Mouse (Mus musculus) myocyte (in vitro differentiated cells): Measurements from ENCODE around the gene Myo5a. TPM values are rescaled to one million over a fixed set of nuclear protein-coding genes. Genes with fewer than 3 reads are reported as not detected.
A peak's percentile ranks its signal among the peaks of the same experiment; 100 is the strongest.

Experiments
- H3K27me3 ChIP-seq: one replicate; pipeline ENCODE4 v1.6.1; 2011; ENCODE audit not compliant: control insufficient read depth, insufficient read depth, insufficient read length
- H3K36me3 ChIP-seq: one replicate; pipeline ENCODE4 v1.6.1; 2011; ENCODE audit not compliant: control insufficient read depth, insufficient read depth
- H3K4me2 ChIP-seq: one replicate; pipeline ENCODE4 v1.6.1; 2011; ENCODE audit warnings: low read depth, control low read depth
- H3K4me3 ChIP-seq: one replicate; pipeline ENCODE4 v1.5.1; 2011; ENCODE audit warnings: mild to moderate bottlenecking, control low read depth, moderate library complexity
- H3K79me2 ChIP-seq: one replicate; pipeline ENCODE4 v1.6.1; 2011; ENCODE audit not compliant: control insufficient read depth, insufficient read depth
- H3ac ChIP-seq: one replicate; pipeline ENCODE4 v1.6.1; 2011; ENCODE audit not compliant: control insufficient read depth, insufficient read length
- CEBPB ChIP-seq: IDR thresholded peaks from 2 replicates; pipeline ENCODE4 v1.6.1; 2011; ENCODE audit warnings: mild to moderate bottlenecking, moderate library complexity; ENCODE audit not compliant: poor library complexity, insufficient read depth, severe bottlenecking
- E2F4 ChIP-seq: IDR thresholded peaks from one replicate; pipeline ENCODE4 v1.6.1; 2011; ENCODE audit warnings: mild to moderate bottlenecking, control low read depth, moderate library complexity; ENCODE audit not compliant: insufficient read depth
- MAX ChIP-seq: IDR thresholded peaks from one replicate; pipeline ENCODE4 v1.6.1; 2011; ENCODE audit warnings: low read depth, mild to moderate bottlenecking, control low read depth
- MYOD1 ChIP-seq, 3 experiments: IDR thresholded peaks; one replicate each; pipeline ENCODE4 v1.6.1; 2011; ENCODE audit warnings: control low read depth in 2 of 3, low read depth in 2 of 3, mild to moderate bottlenecking in 2 of 3, moderate library complexity in 1 of 3; ENCODE audit not compliant: insufficient read length in 2 of 3, control insufficient read depth in 1 of 3
- MYOG ChIP-seq, 3 experiments: IDR thresholded peaks; one replicate each; pipeline ENCODE4 v1.6.1; 2011; ENCODE audit warnings: control low read depth in 2 of 3, low read depth in 2 of 3, mild to moderate bottlenecking in 2 of 3; ENCODE audit not compliant: insufficient read length in 2 of 3, control insufficient read depth in 1 of 3, insufficient read depth in 1 of 3
- POLR2A ChIP-seq: IDR thresholded peaks from one replicate; pipeline ENCODE4 v1.6.1; 2011; ENCODE audit warnings: low read depth, mild to moderate bottlenecking, control low read depth, moderate library complexity; ENCODE audit not compliant: insufficient read length
- POLR2AphosphoS2 ChIP-seq: IDR thresholded peaks from one replicate; pipeline ENCODE4 v1.6.1; 2011; ENCODE audit warnings: low read depth, control low read depth; ENCODE audit not compliant: insufficient read length
- REST ChIP-seq: IDR thresholded peaks from one replicate; pipeline ENCODE4 v1.6.1; 2011; ENCODE audit warnings: mild to moderate bottlenecking, control low read depth, moderate library complexity; ENCODE audit not compliant: insufficient read depth, insufficient read length
- SRF ChIP-seq: IDR thresholded peaks from one replicate; pipeline ENCODE4 v1.6.1; 2011; ENCODE audit warnings: low read depth; ENCODE audit not compliant: control insufficient read depth, insufficient read length
- TCF12 ChIP-seq: IDR thresholded peaks from one replicate; pipeline ENCODE4 v1.6.1; 2011; ENCODE audit warnings: mild to moderate bottlenecking, control low read depth; ENCODE audit not compliant: poor library complexity, insufficient read depth, severe bottlenecking
- TCF3 ChIP-seq: IDR thresholded peaks from one replicate; pipeline ENCODE4 v1.6.1; 2011; ENCODE audit warnings: low read depth, control low read depth; ENCODE audit not compliant: insufficient read length
- USF1 ChIP-seq: IDR thresholded peaks from one replicate; pipeline ENCODE4 v1.6.1; 2011; ENCODE audit warnings: low read depth, mild to moderate bottlenecking, control low read depth, moderate library complexity
- polyA plus RNA-seq: library from polyadenylated mRNA; unstranded; fragments of >200 nt; fragmentation: generic; extraction: Trizol; gene quantifications from one replicate; pipeline ENCODE4 v1.2.1, GENCODE M21; 2012; ENCODE audit warnings: missing spikeins

Myo5a gene
- polyA plus RNA-seq, 1 experiment = 15.4 TPM

- Histone ChIP-seq H3K79me2 (peaks cover 69% of the 10 kb centered on the region), H3K27me3 (no peaks in the 10 kb centered on the region), H3K36me3 (peaks cover 4% of the 10 kb centered on the region), H3ac (no peak overlapping the region), H3K4me2 (no peak overlapping the region), H3K4me3 (no peak overlapping the region)
- TF ChIP-seq TCF3 (no peak), MYOG (IDR thresholded peaks at IDR 0.05; ENCODE audit: control insufficient read depth in 1 of 3, insufficient read depth in 1 of 3, insufficient read length in 2 of 3, low read depth in 2 of 3) (no peak), MYOD1 (IDR thresholded peaks at IDR 0.05; ENCODE audit: control insufficient read depth in 1 of 3, insufficient read length in 2 of 3, low read depth in 2 of 3) (no peak), REST (no peak), E2F4 (no peak), USF1 (no peak), POLR2AphosphoS2 (no peak), POLR2A (no peak), MAX (no peak), SRF (no peak), CEBPB (no peak)
Observed at GRCm38 (mm10) chr9:75049100-75049499, 21.7 kb upstream of the Myo5a start.

DNA sequence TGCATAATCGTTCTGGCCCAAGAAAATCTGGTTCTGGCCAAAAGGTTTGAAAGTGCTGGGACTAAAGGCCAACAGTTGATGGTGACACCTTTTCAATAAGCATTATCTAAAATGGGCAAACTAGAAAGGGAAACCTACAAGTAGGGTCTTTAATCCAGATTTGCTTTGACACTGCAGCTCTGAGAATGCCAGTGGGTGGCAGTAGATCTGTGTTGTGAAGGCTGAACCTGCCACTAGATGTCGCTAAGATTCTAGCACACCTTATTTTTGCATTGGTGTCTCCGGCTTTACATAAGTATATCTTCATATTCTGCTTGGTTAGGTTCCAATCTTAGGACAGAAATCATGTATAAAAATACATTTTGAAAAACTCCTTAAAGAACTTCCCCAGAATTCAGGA lies 20.8 kb upstream of the Myo5a start:
- no peaks in the 10 kb centered on the region for H3K27me3 ChIP-seq
- H3K4me3 ChIP-seq = no peak overlapping the region
- H3K79me2 ChIP-seq = peaks cover 62% of the 10 kb centered on the region
- H3ac ChIP-seq = no peak overlapping the region
- H3K4me2 ChIP-seq = peak overlapping the region; percentile 0
- TF ChIP-seq MAX = no peak
- no peak for TF ChIP-seq TCF3
- TF ChIP-seq MYOG (IDR thresholded peaks at IDR 0.05; ENCODE audit: control insufficient read depth in 1 of 3, insufficient read depth in 1 of 3, insufficient read length in 2 of 3, low read depth in 2 of 3) = no peak
- no peak for TF ChIP-seq MYOD1 (IDR thresholded peaks at IDR 0.05; ENCODE audit: control insufficient read depth in 1 of 3, insufficient read length in 2 of 3, low read depth in 2 of 3)
- no peak for TF ChIP-seq SRF
- peaks cover 4% of the 10 kb centered on the region for H3K36me3 ChIP-seq

- Histone ChIP-seq H3K27me3 (no peaks in the 10 kb centered on the region), H3ac (no peak overlapping the region), H3K79me2 (peaks cover 43% of the 10 kb centered on the region), H3K4me3 (no peak overlapping the region), H3K4me2 (no peak overlapping the region), H3K36me3 (peaks cover 10% of the 10 kb centered on the region)
- no peak for TF ChIP-seq POLR2A
- TF ChIP-seq SRF = no peak
- no peak for TF ChIP-seq REST
- TF ChIP-seq POLR2AphosphoS2 = no peak
- TF ChIP-seq TCF3 = no peak
- TF ChIP-seq TCF12 = no peak
- TF ChIP-seq MYOD1 (IDR thresholded peaks at IDR 0.05; ENCODE audit: control insufficient read depth in 1 of 3, insufficient read length in 2 of 3, low read depth in 2 of 3) = no peak
- TF ChIP-seq MAX = no peak
- no peak for TF ChIP-seq MYOG (IDR thresholded peaks at IDR 0.05; ENCODE audit: control insufficient read depth in 1 of 3, insufficient read depth in 1 of 3, insufficient read length in 2 of 3, low read depth in 2 of 3)
- no peak for TF ChIP-seq CEBPB
- no peak for TF ChIP-seq USF1
- TF ChIP-seq E2F4 = no peak
Observed at GRCm38 (mm10) chr9:75051841-75052240, 19.0 kb upstream of the Myo5a start.

GRCm38 (mm10) chr9:75055046-75055445 lies 15.8 kb upstream of the Myo5a start:
- Histone ChIP-seq H3K36me3 (peaks cover 26% of the 10 kb centered on the region), H3K4me2 (no peak overlapping the region), H3K4me3 (no peak overlapping the region), H3K79me2 (peaks cover 24% of the 10 kb centered on the region), H3K27me3 (no peaks in the 10 kb centered on the region), H3ac (no peak overlapping the region)
- TF ChIP-seq MYOG (IDR thresholded peaks at IDR 0.05; ENCODE audit: control insufficient read depth in 1 of 3, insufficient read depth in 1 of 3, insufficient read length in 2 of 3, low read depth in 2 of 3) (no peak), CEBPB (no peak), E2F4 (no peak), TCF12 (no peak), MAX (no peak)

- H3ac ChIP-seq = no peak overlapping the region
- H3K36me3 ChIP-seq = peaks cover 9% of the 10 kb centered on the region
Observed at GRCm38 (mm10) chr9:75064678-75065331, 6.0 kb upstream of the Myo5a start.

More at GRCm38 (mm10) chr9:75064678-75065331, 6.0 kb upstream of the Myo5a start:
- TF ChIP-seq E2F4 (no peak), POLR2AphosphoS2 (peak; percentile 3)
- H3K4me3 ChIP-seq = no peak overlapping the region
- H3K79me2 ChIP-seq = no peaks in the 10 kb centered on the region
- no peaks in the 10 kb centered on the region for H3K27me3 ChIP-seq
- no peak overlapping the region for H3K4me2 ChIP-seq
